Mouse (Mus musculus): Measurements from ENCODE around the gene Spp2.

- no peak for TF ChIP-seq CTCF (IDR thresholded peaks at IDR 0.05; ENCODE audit: low read depth)
- no peak for TF ChIP-seq EP300 (IDR thresholded peaks at IDR 0.05; ENCODE audit: low read depth)
These were observed 22.7 kb downstream of the Spp2 start for GRCm38 (mm10) chr1:88429413-88429812.
